Mouse (Mus musculus) olfactory bulb, adult 2 months (tissue): Measurements from ENCODE around the gene Rpp14.

Experiments
- CTCF ChIP-seq: fragments of 200-500 bp; IDR thresholded peaks from 2 replicates; pipeline ENCODE4 v1.5.1; 2012; ENCODE audit warnings: low read depth, mild to moderate bottlenecking, low read length, moderate library complexity; ENCODE audit not compliant: insufficient read depth
- POLR2A ChIP-seq: fragments of 200-500 bp; IDR thresholded peaks from 2 replicates; pipeline ENCODE4 v1.6.1; 2012; ENCODE audit warnings: mild to moderate bottlenecking, low read depth, low read length, moderate library complexity; ENCODE audit not compliant: insufficient read depth

DNA sequence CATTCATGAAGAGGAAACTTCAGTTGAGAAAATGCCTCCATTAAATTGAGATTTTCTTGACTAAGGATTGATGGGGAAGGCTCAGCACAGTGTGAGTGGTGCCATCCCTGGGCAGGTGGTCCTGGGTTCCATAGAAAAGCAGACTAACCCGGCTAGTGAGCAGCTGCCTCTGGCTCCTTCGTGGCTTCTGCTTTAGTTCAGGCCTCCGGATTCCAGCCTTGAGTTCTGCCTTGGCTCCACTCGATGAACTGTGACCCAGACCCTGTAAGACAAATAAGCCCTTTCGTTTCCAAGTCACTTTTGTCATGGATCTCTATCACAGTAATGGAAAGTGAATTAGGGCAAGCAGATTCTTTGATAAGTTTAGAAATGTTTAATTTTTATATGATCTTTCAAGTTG lies 45.6 kb upstream of the Rpp14 start:
- no peak for TF ChIP-seq POLR2A
- TF ChIP-seq CTCF: no peak
